ENCODE assay signal across 8 mouse cellular contexts in genomic region chr11:75532340-75533277, GRCm38 (mm10). TPM values are rescaled to one million over a fixed set of nuclear protein-coding genes. Genes with fewer than 3 reads are reported as not detected.
A peak's percentile ranks its signal among the peaks of the same experiment; 100 is the strongest.
DNase-seq lines count a peak whose midpoint lies in the region; ATAC-seq and TF ChIP-seq lines count a peak whose summit lies in the region.

No protein-coding gene starts in this region.

- H3K4me2 ChIP-seq in heart, embryonic 11.5 days: peak overlapping the region; percentile 100
- H3K4me2 ChIP-seq in embryonic facial prominence, embryonic 13.5 days: peak overlapping the region; percentile 91
- H3K4me2 ChIP-seq in intestine, embryonic 15.5 days (replicated peaks): peak overlapping the region; percentile 99

- WGBS in heart, embryonic 11.5 days (ENCODE audit: insufficient replicate concordance): 14% methylated on average over 38 of the region's 38 CpGs
- 16% methylated on average over 38 of the region's 38 CpGs for WGBS in embryonic facial prominence, embryonic 13.5 days
- WGBS in intestine, embryonic 15.5 days: 15% methylated on average over 38 of the region's 38 CpGs
- 2% methylated on average over 38 of the region's 38 CpGs for WGBS in spleen, adult 2 months

- 0 out of 2 replicates have a peak, but pooled peaks cover 4% of the 10 kb centered on the region for H3K27me3 ChIP-seq in heart, embryonic 11.5 days (ENCODE audit: control insufficient read depth, insufficient read depth, low read length)
- peaks cover 2% of the 10 kb centered on the region; the same call in 1 of the 2 replicates for H3K27me3 ChIP-seq in G1E (ENCODE audit: insufficient read depth, low read length)
- peaks cover 5% of the 10 kb centered on the region; the same call in 1 of the 2 replicates for H3K27me3 ChIP-seq in embryonic facial prominence, embryonic 13.5 days
- no peaks in the 10 kb centered on the region for H3K27me3 ChIP-seq in intestine, embryonic 15.5 days (replicated peaks)
- H3K27me3 ChIP-seq in spleen, adult 2 months (ENCODE audit: control insufficient read depth, insufficient read depth, low read length): no peaks in the 10 kb centered on the region

- DNase-seq in heart, postnatal 4 days: no peak
- peak; percentile 83 for DNase-seq in G1E (ENCODE audit: low spot score)
- peak; percentile 45 to 53 for DNase-seq in lung, postnatal 4 days
- peak in 1 of 2 experiments; percentile 65 for DNase-seq in spleen, adult 2 months (ENCODE audit: low read depth in 1 of 2, low spot score in 2 of 2)
- no peak for DNase-seq in ovary, postnatal 14 days (ENCODE audit: low spot score)

- H3K36me3 ChIP-seq in heart, embryonic 11.5 days (ENCODE audit: control insufficient read depth, insufficient read depth, low read length): no peaks in the 10 kb centered on the region
- peaks cover 21% of the 10 kb centered on the region for H3K36me3 ChIP-seq in G1E (replicated peaks)
- no peaks in the 10 kb centered on the region for H3K36me3 ChIP-seq in embryonic facial prominence, embryonic 13.5 days
- no peaks in the 10 kb centered on the region for H3K36me3 ChIP-seq in intestine, embryonic 15.5 days
- H3K36me3 ChIP-seq in spleen, adult 2 months (ENCODE audit: control insufficient read depth, insufficient read depth, low read length): 0 out of 2 replicates have a peak, but pooled peaks cover 1% of the 10 kb centered on the region

- TF ChIP-seq CTCF in G1E (IDR thresholded peaks at IDR 0.05; ENCODE audit: low read depth, low read length): no peak
- TF ChIP-seq CTCF in spleen, adult 2 months (IDR thresholded peaks at IDR 0.05; ENCODE audit: extremely low read depth, insufficient read depth, insufficient read length, insufficient replicate concordance): no peak

- H3K9ac ChIP-seq in heart, embryonic 11.5 days (ENCODE audit: low read depth, low read length): peak overlapping the region; percentile 86
- H3K9ac ChIP-seq in embryonic facial prominence, embryonic 13.5 days: peak overlapping the region; percentile 84
- peak overlapping the region; percentile 71 for H3K9ac ChIP-seq in intestine, embryonic 15.5 days

- H3K9me3 ChIP-seq in heart, embryonic 11.5 days (replicated peaks; ENCODE audit: control insufficient read depth, low read length): no peaks in the 10 kb centered on the region
- no peaks in the 10 kb centered on the region for H3K9me3 ChIP-seq in G1E (replicated peaks)
- no peaks in the 10 kb centered on the region for H3K9me3 ChIP-seq in embryonic facial prominence, embryonic 13.5 days
- H3K9me3 ChIP-seq in intestine, embryonic 15.5 days: no peaks in the 10 kb centered on the region

- peak; percentile 19; the same call in 1 of the 2 replicates for ATAC-seq in heart, embryonic 11.5 days (replicated peaks; ENCODE audit: insufficient number of reproducible peaks, low FRiP score, low TSS enrichment)
- peak; percentile 52; the same call in 1 of the 2 replicates for ATAC-seq in G1E (ENCODE audit: extremely low read depth, insufficient number of reproducible peaks, low FRiP score, poor library complexity, severe bottlenecking)
- ATAC-seq in embryonic facial prominence, embryonic 13.5 days (ENCODE audit: insufficient number of reproducible peaks, insufficient read depth, low FRiP score, low TSS enrichment, low read depth): no peak
- peak; percentile 8; the same call in 1 of the 2 replicates for ATAC-seq in intestine, embryonic 15.5 days

- TF ChIP-seq POLR2A in spleen, adult 2 months (IDR thresholded peaks at IDR 0.05; ENCODE audit: low read depth, low read length): peak; percentile 39; the same call in 1 of the 2 replicates

- no peak overlapping the region for H3K27ac ChIP-seq in heart, embryonic 11.5 days (ENCODE audit: low read depth, low read length)
- H3K27ac ChIP-seq in embryonic facial prominence, embryonic 13.5 days: peak overlapping the region; percentile 86; the same call in 1 of the 2 replicates
- H3K27ac ChIP-seq in intestine, embryonic 15.5 days: peak overlapping the region; percentile 51; the same call in 1 of the 2 replicates
- H3K27ac ChIP-seq in spleen, adult 2 months (ENCODE audit: insufficient read depth, low read length): peak overlapping the region; percentile 98

- H3K4me3 ChIP-seq in heart, embryonic 11.5 days (ENCODE audit: low read depth, low read length): peak overlapping the region; percentile 73
- peak overlapping the region; percentile 82 for H3K4me3 ChIP-seq in G1E (ENCODE audit: low read depth, low read length)
- H3K4me3 ChIP-seq in embryonic facial prominence, embryonic 13.5 days: peak overlapping the region; percentile 72
- peak overlapping the region; percentile 65 for H3K4me3 ChIP-seq in intestine, embryonic 15.5 days (replicated peaks)
- peak overlapping the region; percentile 67 for H3K4me3 ChIP-seq in spleen, adult 2 months (ENCODE audit: extremely low read depth, insufficient read depth, insufficient read length)

- H3K4me1 ChIP-seq in heart, embryonic 11.5 days (ENCODE audit: control insufficient read depth, insufficient read depth, low read length): peaks cover 15% of the 10 kb centered on the region
- H3K4me1 ChIP-seq in G1E (ENCODE audit: insufficient read depth, low read depth, low read length): peaks cover 62% of the 10 kb centered on the region
- H3K4me1 ChIP-seq in embryonic facial prominence, embryonic 13.5 days: peaks cover 12% of the 10 kb centered on the region
- H3K4me1 ChIP-seq in intestine, embryonic 15.5 days (replicated peaks): peaks cover 11% of the 10 kb centered on the region
- H3K4me1 ChIP-seq in spleen, adult 2 months (ENCODE audit: control insufficient read depth, insufficient read depth, insufficient read length): peaks cover 17% of the 10 kb centered on the region

RNA-seq across cellular contexts. Expression of gene Slc43a2, which starts 1.1 kb away (rescaled TPM):
- polyA plus RNA-seq in heart, embryonic 11.5 days (2014; fragmentation: Nextera tagmentation; extraction: Ambion mirVana): 2.7 and 4.2 TPM in 2 replicates
- total RNA-seq in heart, postnatal 4 days (2021): 10 to 100 TPM in 1 of 2 experiments, 1 to 10 TPM in 1; 8.9 to 10.5 TPM
- total RNA-seq in G1E (2014; fragmentation: Nextera tagmentation) (11.5 and 14.2 TPM in 2 replicates), G1E (2017) (3.8 and 4.2 TPM in 2 replicates)
- polyA plus RNA-seq in G1E (2012): 5.3 and 7.5 TPM in 2 replicates
- polyA plus RNA-seq in embryonic facial prominence, embryonic 13.5 days (2015; fragmentation: Nextera tagmentation; extraction: Ambion mirVana): 3.6 and 4.5 TPM in 2 replicates
- 11.7 and 12.9 TPM in 2 replicates for polyA plus RNA-seq in intestine, embryonic 15.5 days (2015; fragmentation: Nextera tagmentation; extraction: Ambion mirVana)
- polyA plus RNA-seq in spleen, adult 2 months (2012; rRNA removed): 57.3 and 62.8 TPM in 2 replicates

RNA-seq across cellular contexts. Expression of gene Scarf1, which starts 19.3 kb away (rescaled TPM):
- polyA plus RNA-seq in heart, embryonic 11.5 days (2014; fragmentation: Nextera tagmentation; extraction: Ambion mirVana): 7.6 and 8.7 TPM in 2 replicates
- 10 to 100 TPM; 14.5 to 15.0 TPM for total RNA-seq in heart, postnatal 4 days (2021)
- total RNA-seq in G1E (2014; fragmentation: Nextera tagmentation): not detected in 2 replicates
- 0.11 TPM in 1 of 2 replicates, not detected in the other for total RNA-seq in G1E (2017)
- 0.03 and 0.08 TPM in 2 replicates for polyA plus RNA-seq in G1E (2012)
- polyA plus RNA-seq in embryonic facial prominence, embryonic 13.5 days (2015; fragmentation: Nextera tagmentation; extraction: Ambion mirVana): 5.0 and 6.0 TPM in 2 replicates
- polyA plus RNA-seq in intestine, embryonic 15.5 days (2015; fragmentation: Nextera tagmentation; extraction: Ambion mirVana): 5.7 TPM in 2 replicates
- polyA plus RNA-seq in spleen, adult 2 months (2012; rRNA removed): 11.5 and 13.5 TPM in 2 replicates

RNA-seq across cellular contexts. Expression of gene Rilp, which starts 22.7 kb away (rescaled TPM):
- 0.94 and 2.0 TPM in 2 replicates for polyA plus RNA-seq in heart, embryonic 11.5 days (2014; fragmentation: Nextera tagmentation; extraction: Ambion mirVana)
- 10 to 100 TPM; 24.5 to 24.7 TPM for total RNA-seq in heart, postnatal 4 days (2021)
- total RNA-seq in G1E (2014; fragmentation: Nextera tagmentation): 1.1 and 1.2 TPM in 2 replicates
- total RNA-seq in G1E (2017): 0.29 and 0.49 TPM in 2 replicates
- polyA plus RNA-seq in G1E (2012): 0.18 and 0.25 TPM in 2 replicates
- polyA plus RNA-seq in embryonic facial prominence, embryonic 13.5 days (2015; fragmentation: Nextera tagmentation; extraction: Ambion mirVana): 0.41 TPM in 1 of 2 replicates, not detected in the other
- polyA plus RNA-seq in intestine, embryonic 15.5 days (2015; fragmentation: Nextera tagmentation; extraction: Ambion mirVana): 1.6 and 2.3 TPM in 2 replicates
- polyA plus RNA-seq in spleen, adult 2 months (2012; rRNA removed): 1.1 and 1.6 TPM in 2 replicates

RNA-seq across cellular contexts. Expression of gene Prpf8, which starts 46.0 kb away (rescaled TPM):
- polyA plus RNA-seq in heart, embryonic 11.5 days (2014; fragmentation: Nextera tagmentation; extraction: Ambion mirVana): 56.1 and 62.1 TPM in 2 replicates
- 100 to 1,000 TPM; 113 to 115 TPM for total RNA-seq in heart, postnatal 4 days (2021)
- total RNA-seq in G1E (2014; fragmentation: Nextera tagmentation) (537 and 539 TPM in 2 replicates), G1E (2017) (147 and 150 TPM in 2 replicates)
- 55.3 and 90.1 TPM in 2 replicates for polyA plus RNA-seq in G1E (2012)
- 62.5 and 63.1 TPM in 2 replicates for polyA plus RNA-seq in embryonic facial prominence, embryonic 13.5 days (2015; fragmentation: Nextera tagmentation; extraction: Ambion mirVana)
- polyA plus RNA-seq in intestine, embryonic 15.5 days (2015; fragmentation: Nextera tagmentation; extraction: Ambion mirVana): 47.5 and 48.2 TPM in 2 replicates
- polyA plus RNA-seq in spleen, adult 2 months (2012; rRNA removed): 64.2 and 72.8 TPM in 2 replicates

RNA-seq across cellular contexts. Expression of gene Pitpna, which starts 55.3 kb away (rescaled TPM):
- polyA plus RNA-seq in heart, embryonic 11.5 days (2014; fragmentation: Nextera tagmentation; extraction: Ambion mirVana): 57.1 and 59.7 TPM in 2 replicates
- total RNA-seq in heart, postnatal 4 days (2021): 100 to 1,000 TPM; 150 to 155 TPM
- total RNA-seq in G1E (2014; fragmentation: Nextera tagmentation): 97.5 and 111 TPM in 2 replicates
- 33.0 and 43.2 TPM in 2 replicates for total RNA-seq in G1E (2017)
- 24.5 and 32.3 TPM in 2 replicates for polyA plus RNA-seq in G1E (2012)
- 66.2 and 74.4 TPM in 2 replicates for polyA plus RNA-seq in embryonic facial prominence, embryonic 13.5 days (2015; fragmentation: Nextera tagmentation; extraction: Ambion mirVana)
- polyA plus RNA-seq in intestine, embryonic 15.5 days (2015; fragmentation: Nextera tagmentation; extraction: Ambion mirVana): 92.3 and 102 TPM in 2 replicates
- polyA plus RNA-seq in spleen, adult 2 months (2012; rRNA removed): 51.7 and 54.1 TPM in 2 replicates

Comparison
In these comparisons a context has a peak if more than half of its experiments do, and no peak if none do; other contexts are left out.
1. DNase-seq: peak in G1E (single experiment) and lung, postnatal 4 days (2 of 2); none in heart, postnatal 4 days (single experiment) and ovary, postnatal 14 days (single experiment).
2. Peak in every context shown above with its lines, with median percentiles within 50 percentile points of each other: H3K4me2 ChIP-seq, H3K4me3 ChIP-seq and H3K9ac ChIP-seq.